Mouse (Mus musculus): ENCODE data around the gene Nfatc2ip. TPM values are rescaled to one million over a fixed set of nuclear protein-coding genes. Genes with fewer than 3 reads are reported as not detected.

Nfatc2ip gene
- 4.3 and 5.7 TPM in 2 replicates for polyA plus RNA-seq (2012; rRNA removed)

DNA sequence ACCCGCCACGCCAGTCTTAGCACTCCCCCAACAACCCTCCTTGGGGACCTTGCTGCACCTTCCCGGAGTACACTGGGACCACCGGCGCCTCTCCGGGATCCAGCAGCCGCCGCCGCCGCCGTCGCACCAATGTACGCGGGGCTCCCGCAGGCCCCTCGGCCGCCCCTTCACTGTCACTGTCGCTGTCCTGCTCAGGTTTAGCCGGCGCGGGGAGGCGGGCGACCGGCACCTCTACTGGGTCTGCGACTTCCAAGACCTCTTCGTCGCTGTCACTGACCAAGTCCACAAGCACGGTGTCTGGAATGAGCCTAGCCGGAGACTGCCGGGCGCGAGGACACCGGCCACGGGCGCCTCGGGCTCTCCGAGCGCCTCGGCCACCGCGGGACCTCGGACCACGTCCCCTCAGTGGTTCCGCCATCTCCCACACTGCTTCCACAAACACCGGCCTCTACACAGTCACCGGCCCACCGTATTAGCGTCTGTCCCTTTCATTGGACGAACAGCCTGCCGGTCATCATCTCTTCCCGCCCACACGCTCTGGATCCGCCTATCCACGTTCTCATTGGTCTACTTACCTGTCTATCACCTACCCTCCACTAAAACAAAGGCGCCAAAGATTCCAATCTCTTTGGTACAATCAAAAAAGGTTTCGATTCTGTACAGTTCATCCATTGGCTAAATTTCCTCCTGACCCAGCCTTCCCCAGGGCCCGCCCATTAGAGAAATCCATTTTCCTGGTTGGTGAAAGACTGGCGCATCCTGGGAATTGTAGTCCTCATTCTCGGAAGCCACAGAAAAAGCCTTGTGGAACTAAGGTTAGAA, at the start of gene Nfatc2ip:
Nfatc2ip (minus strand) TSS at position 440 of the 822 bp plus-strand sequence.

DNA sequence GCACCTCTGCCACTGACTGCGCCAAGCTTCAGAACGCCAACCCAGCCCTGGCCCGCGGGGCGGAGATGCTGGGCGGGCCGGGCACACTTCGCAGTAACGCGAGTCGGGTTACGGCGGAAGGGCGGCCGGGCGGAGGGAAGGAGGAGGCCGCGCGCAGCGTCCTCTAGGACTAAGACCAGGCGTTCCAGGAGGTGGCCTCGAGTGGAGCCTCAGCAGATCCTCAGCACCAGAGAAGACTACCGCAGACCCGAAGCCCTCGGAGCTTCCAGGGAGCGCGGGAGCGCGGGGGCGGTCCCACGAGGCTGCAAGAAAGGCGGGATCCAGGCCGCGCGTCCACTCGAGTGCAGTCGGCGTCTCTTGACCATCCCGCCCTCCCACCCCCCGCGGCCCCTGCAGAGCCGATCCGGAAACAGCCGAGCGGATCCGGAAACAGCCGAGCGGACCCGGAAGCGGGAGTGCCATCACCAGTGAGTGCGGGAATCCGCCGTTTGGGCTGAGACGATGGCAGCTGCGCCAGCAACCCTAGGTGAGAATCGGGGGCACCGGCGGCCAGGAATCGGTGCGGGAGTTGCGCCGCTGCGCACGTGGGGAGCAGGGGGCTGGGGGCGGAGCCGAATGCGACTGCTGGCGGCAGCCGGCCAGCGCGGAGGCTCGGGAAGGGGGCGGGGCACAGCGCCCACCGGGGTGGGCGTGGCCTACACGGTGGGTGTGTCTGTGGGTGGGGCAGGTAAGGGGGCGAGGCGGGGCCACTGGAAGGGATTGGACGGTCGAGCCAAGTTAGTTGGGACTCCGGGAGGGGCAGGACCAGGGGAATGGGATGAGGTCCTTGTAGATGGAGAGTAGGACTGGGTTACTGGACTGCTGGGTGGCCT, 32.3 kb upstream of the Nfatc2ip start, which contains the start of gene Rabep2:
Rabep2 (plus strand) TSS at position 129 of the 872 bp plus-strand sequence.

DNA sequence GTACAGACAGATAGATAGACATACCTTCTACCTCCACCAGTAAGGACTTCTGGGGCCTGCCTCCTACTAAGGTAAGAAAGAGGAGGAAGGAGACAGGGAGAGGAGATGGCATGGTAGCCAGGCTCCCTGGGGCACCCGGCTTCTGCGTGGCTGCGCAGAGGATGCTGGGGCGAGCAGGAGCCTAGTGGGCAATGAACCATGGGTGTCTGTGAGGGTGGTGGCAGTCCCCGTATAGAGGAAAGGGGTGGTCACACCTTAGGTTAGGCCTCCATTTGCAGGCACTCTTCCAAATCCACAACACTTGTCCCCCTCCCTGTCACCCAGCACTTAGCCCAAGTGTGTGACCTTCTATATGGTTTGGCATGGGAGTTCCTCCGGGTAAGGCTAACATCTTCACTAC, 18.2 kb upstream of the Nfatc2ip start, which contains the start of gene Cd19:
Cd19 (minus strand) TSS at position 165 of the 400 bp plus-strand sequence.

GRCm38 (mm10) chr7:126377278-126378158, 19.0 kb downstream of the Nfatc2ip start, which contains the start of gene Spns1:
TSS of gene Spns1 (minus strand) at chr7:126377450.

GRCm38 (mm10) chr7:126369393-126369792, 27.1 kb downstream of the Nfatc2ip start, which contains the start of gene Lat:
TSS of gene Lat (minus strand) at chr7:126369570.

Other genes with a start within 250 kb of the Nfatc2ip start
- 118 and 143 TPM in 2 replicates for gene Xpo6, start 196.2 kb downstream of the Nfatc2ip start, polyA plus RNA-seq (2012; rRNA removed)
- gene Sbk1, start 124.1 kb downstream of the Nfatc2ip start, polyA plus RNA-seq (2012; rRNA removed), result 16.6 and 16.8 TPM in 2 replicates
- 5.2 and 7.9 TPM in 2 replicates for gene Lat, start 27.2 kb downstream of the Nfatc2ip start, polyA plus RNA-seq (2012; rRNA removed)
- gene Spns1, start 19.3 kb downstream of the Nfatc2ip start, polyA plus RNA-seq (2012; rRNA removed), result 118 and 182 TPM in 2 replicates
- 3.8 and 5.0 TPM in 2 replicates for gene Cd19, start 18.2 kb upstream of the Nfatc2ip start, polyA plus RNA-seq (2012; rRNA removed)
- gene Rabep2, start 32.0 kb upstream of the Nfatc2ip start, polyA plus RNA-seq (2012; rRNA removed), result 35.6 and 37.0 TPM in 2 replicates
- gene Atp2a1, start 66.4 kb upstream of the Nfatc2ip start, polyA plus RNA-seq (2012; rRNA removed), result 0.32 TPM in 1 of 2 replicates, not detected in the other
- 60.3 and 67.9 TPM in 2 replicates for gene Sh2b1, start 78.7 kb upstream of the Nfatc2ip start, polyA plus RNA-seq (2012; rRNA removed)
- 145 and 155 TPM in 2 replicates for gene Tufm, start 90.6 kb upstream of the Nfatc2ip start, polyA plus RNA-seq (2012; rRNA removed)
- 213 and 246 TPM in 2 replicates for gene Atxn2l, start 106.7 kb upstream of the Nfatc2ip start, polyA plus RNA-seq (2012; rRNA removed)
- gene Eif3c, start 169.7 kb upstream of the Nfatc2ip start, polyA plus RNA-seq (2012; rRNA removed), result 88.8 and 109 TPM in 2 replicates
- gene Apobr, start 188.2 kb upstream of the Nfatc2ip start, polyA plus RNA-seq (2012; rRNA removed), result 2.0 and 2.6 TPM in 2 replicates
- gene Cln3, start 189.1 kb upstream of the Nfatc2ip start, polyA plus RNA-seq (2012; rRNA removed), result 87.2 and 116 TPM in 2 replicates
- gene Il27, start 198.2 kb upstream of the Nfatc2ip start, polyA plus RNA-seq (2012; rRNA removed), result 0.15 TPM in 1 of 2 replicates, not detected in the other
- 137 and 141 TPM in 2 replicates for gene Nupr1, start 234.1 kb upstream of the Nfatc2ip start, polyA plus RNA-seq (2012; rRNA removed)

Data from colon, adult 2 months (tissue).